Mouse (Mus musculus): Measurements from ENCODE around the gene Commd6. TPM values are rescaled to one million over a fixed set of nuclear protein-coding genes. Genes with fewer than 3 reads are reported as not detected.

The Commd6 gene
- polyA plus RNA-seq, 1 experiment: 38.7 TPM

DNA sequence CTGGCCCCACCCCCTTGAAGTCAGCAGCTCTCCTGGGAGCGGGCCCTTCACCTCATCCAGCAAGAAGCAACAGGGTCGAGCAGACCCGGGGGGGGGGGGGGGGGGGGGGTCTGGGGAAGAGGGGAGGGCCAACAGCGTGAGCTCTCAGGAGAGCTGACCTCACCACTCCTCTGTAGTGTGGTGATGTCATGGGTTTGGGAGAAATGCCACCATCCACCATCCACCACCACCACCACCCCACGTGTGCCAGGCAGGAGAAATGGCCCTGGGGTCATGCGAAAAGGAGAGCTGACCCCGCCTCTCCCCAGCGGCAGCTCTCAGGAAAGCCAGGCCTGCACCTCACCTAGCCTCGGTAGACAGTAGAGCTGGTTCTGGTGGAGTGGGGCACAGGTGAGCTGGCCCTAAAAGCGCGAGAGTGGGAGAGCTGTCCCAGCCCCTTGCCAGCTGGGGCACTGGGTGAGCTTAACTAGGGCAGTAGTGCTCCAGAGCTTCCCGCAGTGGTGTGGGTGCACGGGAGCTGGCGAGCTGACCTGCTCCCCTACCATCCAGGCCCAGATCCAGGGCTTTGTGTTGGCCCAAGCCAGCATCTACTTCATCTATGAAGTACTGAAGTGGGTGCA, 43.3 kb downstream of the Commd6 start:
- Histone ChIP-seq H3K27me3 (ENCODE audit: control insufficient read depth, insufficient read depth, insufficient read length) (no peaks in the 10 kb centered on the region), H3K4me3 (ENCODE audit: insufficient read depth, poor library complexity, severe bottlenecking) (no peak overlapping the region), H3K79me2 (ENCODE audit: control insufficient read depth, insufficient read depth) (no peaks in the 10 kb centered on the region), H3K36me3 (ENCODE audit: control insufficient read depth, insufficient read depth) (no peaks in the 10 kb centered on the region), H3K79me3 (ENCODE audit: low read depth) (no peaks in the 10 kb centered on the region), H3ac (ENCODE audit: control insufficient read depth, insufficient read length, low read depth) (no peak overlapping the region)
- TF ChIP-seq MAX (IDR thresholded peaks at IDR 0.05): no peak
- no peak for TF ChIP-seq CEBPB (IDR thresholded peaks at IDR 0.05; ENCODE audit: low read depth)
- no peak for TF ChIP-seq USF1 (IDR thresholded peaks at IDR 0.05; ENCODE audit: low read depth)
- no peak for TF ChIP-seq MYOD1 (IDR thresholded peaks at IDR 0.05; ENCODE audit: control insufficient read depth, insufficient read length, low read depth)
- TF ChIP-seq FOSL1 (IDR thresholded peaks at IDR 0.05; ENCODE audit: insufficient read depth, low read length, poor library complexity, severe bottlenecking): no peak
- TF ChIP-seq MYOG (IDR thresholded peaks at IDR 0.05; ENCODE audit: control insufficient read depth, extremely low read depth, insufficient read length): no peak
- no peak for TF ChIP-seq CTCF (IDR thresholded peaks at IDR 0.05; ENCODE audit: control insufficient read depth, insufficient read depth, insufficient read length)

DNA sequence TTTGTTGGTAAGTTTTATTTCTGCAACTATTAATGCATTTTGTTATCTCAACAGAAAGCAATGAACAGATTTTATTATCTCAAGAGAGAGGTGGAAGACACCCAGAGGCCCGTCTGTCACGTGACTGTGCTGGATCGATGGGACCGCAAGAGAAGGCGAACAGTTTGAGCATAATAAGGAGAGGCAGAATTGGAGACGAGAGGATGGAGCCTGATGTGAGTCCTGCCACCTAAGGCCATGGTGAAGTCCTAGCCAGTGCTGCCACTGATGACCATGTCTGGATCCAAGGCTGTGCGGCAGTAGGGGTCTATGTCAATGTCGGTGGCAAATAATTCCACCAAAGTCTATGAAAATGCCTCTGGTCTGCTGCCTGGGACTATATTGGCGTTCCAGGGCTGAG, 43.8 kb downstream of the Commd6 start:
- Histone ChIP-seq H3K79me3 (ENCODE audit: low read depth) (no peaks in the 10 kb centered on the region), H3ac (ENCODE audit: control insufficient read depth, insufficient read length, low read depth) (no peak overlapping the region), H3K27me3 (ENCODE audit: control insufficient read depth, insufficient read depth, insufficient read length) (no peaks in the 10 kb centered on the region), H3K36me3 (ENCODE audit: control insufficient read depth, insufficient read depth) (no peaks in the 10 kb centered on the region), H3K79me2 (ENCODE audit: control insufficient read depth, insufficient read depth) (no peaks in the 10 kb centered on the region), H3K4me3 (ENCODE audit: insufficient read depth, poor library complexity, severe bottlenecking) (no peak overlapping the region)
- no peak for TF ChIP-seq CTCF (IDR thresholded peaks at IDR 0.05; ENCODE audit: control insufficient read depth, insufficient read depth, insufficient read length)
- no peak for TF ChIP-seq USF1 (IDR thresholded peaks at IDR 0.05; ENCODE audit: low read depth)
- no peak for TF ChIP-seq FOSL1 (IDR thresholded peaks at IDR 0.05; ENCODE audit: insufficient read depth, low read length, poor library complexity, severe bottlenecking)
- TF ChIP-seq CEBPB (IDR thresholded peaks at IDR 0.05; ENCODE audit: low read depth): no peak
- no peak for TF ChIP-seq MYOG (IDR thresholded peaks at IDR 0.05; ENCODE audit: control insufficient read depth, extremely low read depth, insufficient read length)
- TF ChIP-seq MAX (IDR thresholded peaks at IDR 0.05): no peak

DNA sequence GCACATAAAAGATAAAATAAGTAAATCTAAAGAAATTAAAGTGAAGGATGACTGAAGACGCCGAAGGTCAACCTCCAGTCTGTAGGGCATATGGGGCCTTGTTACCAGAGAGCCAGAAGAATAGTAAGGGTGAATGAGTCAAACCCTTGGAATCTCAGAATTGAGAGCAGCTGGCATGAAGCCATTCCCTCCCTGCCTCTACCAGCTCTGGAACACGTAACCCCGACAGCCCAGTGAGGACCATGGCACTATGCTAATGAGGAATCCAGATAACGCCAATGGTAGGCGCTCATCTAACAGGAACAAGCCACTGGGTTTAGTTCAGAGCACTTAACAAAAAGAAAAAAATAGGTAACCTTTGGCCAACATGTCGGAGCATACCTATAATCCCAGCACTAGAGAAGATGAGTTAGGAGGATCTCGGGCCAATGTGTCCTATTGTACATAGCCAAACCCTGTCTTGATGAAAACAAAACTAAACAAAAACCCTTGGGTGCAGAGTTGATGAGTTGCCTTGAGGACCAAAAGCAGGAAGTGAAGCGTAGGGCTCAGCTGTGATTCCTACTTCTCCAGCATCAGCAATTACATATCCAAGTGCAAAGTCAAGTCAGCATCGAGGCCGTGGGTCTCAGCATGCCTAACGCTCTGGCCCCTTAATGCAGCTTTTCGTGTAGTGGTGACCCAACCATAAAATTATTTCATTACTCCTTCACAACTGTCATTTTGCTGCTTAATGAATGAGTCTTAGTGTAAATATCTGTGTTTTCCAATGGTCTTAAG, 45.0 kb downstream of the Commd6 start:
- TF ChIP-seq MYOG (IDR thresholded peaks at IDR 0.05; ENCODE audit: control insufficient read depth, extremely low read depth, insufficient read length) (no peak), FOSL1 (IDR thresholded peaks at IDR 0.05; ENCODE audit: insufficient read depth, low read length, poor library complexity, severe bottlenecking) (no peak), MAX (IDR thresholded peaks at IDR 0.05) (no peak), CTCF (IDR thresholded peaks at IDR 0.05; ENCODE audit: control insufficient read depth, insufficient read depth, insufficient read length) (no peak), MYOD1 (IDR thresholded peaks at IDR 0.05; ENCODE audit: control insufficient read depth, insufficient read length, low read depth) (no peak), CEBPB (IDR thresholded peaks at IDR 0.05; ENCODE audit: low read depth) (no peak)
- no peaks in the 10 kb centered on the region for H3K27me3 ChIP-seq (ENCODE audit: control insufficient read depth, insufficient read depth, insufficient read length)
- no peaks in the 10 kb centered on the region for H3K36me3 ChIP-seq (ENCODE audit: control insufficient read depth, insufficient read depth)
- no peak overlapping the region for H3ac ChIP-seq (ENCODE audit: control insufficient read depth, insufficient read length, low read depth)
- no peaks in the 10 kb centered on the region for H3K79me2 ChIP-seq (ENCODE audit: control insufficient read depth, insufficient read depth)
- H3K4me3 ChIP-seq (ENCODE audit: insufficient read depth, poor library complexity, severe bottlenecking): no peak overlapping the region
- H3K79me3 ChIP-seq (ENCODE audit: low read depth): no peaks in the 10 kb centered on the region

DNA sequence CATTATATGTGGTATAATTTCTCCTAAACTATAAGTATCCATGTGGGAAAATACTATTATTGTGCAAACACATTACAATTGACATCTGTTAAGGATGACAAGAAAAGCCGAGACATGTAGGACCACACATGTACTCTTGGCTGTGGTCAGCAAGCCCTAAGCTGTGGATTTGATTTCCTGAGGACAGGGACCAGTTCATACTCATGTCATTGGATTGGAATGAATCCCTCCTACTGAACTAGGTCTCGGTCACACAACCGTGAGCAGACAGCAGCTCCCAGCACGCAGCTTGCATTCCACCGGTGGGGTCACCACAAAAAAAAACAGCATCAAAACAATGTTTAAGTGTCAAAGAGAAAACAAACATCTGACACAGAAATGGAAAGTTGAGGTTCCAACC, 46.5 kb downstream of the Commd6 start:
- Histone ChIP-seq H3K79me2 (ENCODE audit: control insufficient read depth, insufficient read depth) (no peaks in the 10 kb centered on the region), H3K36me3 (ENCODE audit: control insufficient read depth, insufficient read depth) (no peaks in the 10 kb centered on the region), H3K79me3 (ENCODE audit: low read depth) (no peaks in the 10 kb centered on the region), H3K4me3 (ENCODE audit: insufficient read depth, poor library complexity, severe bottlenecking) (no peak overlapping the region), H3K27me3 (ENCODE audit: control insufficient read depth, insufficient read depth, insufficient read length) (no peaks in the 10 kb centered on the region), H3ac (ENCODE audit: control insufficient read depth, insufficient read length, low read depth) (no peak overlapping the region)
- TF ChIP-seq CTCF (IDR thresholded peaks at IDR 0.05; ENCODE audit: control insufficient read depth, insufficient read depth, insufficient read length) (no peak), USF1 (IDR thresholded peaks at IDR 0.05; ENCODE audit: low read depth) (no peak), FOSL1 (IDR thresholded peaks at IDR 0.05; ENCODE audit: insufficient read depth, low read length, poor library complexity, severe bottlenecking) (no peak), MYOG (IDR thresholded peaks at IDR 0.05; ENCODE audit: control insufficient read depth, extremely low read depth, insufficient read length) (no peak), MYOD1 (IDR thresholded peaks at IDR 0.05; ENCODE audit: control insufficient read depth, insufficient read length, low read depth) (no peak), MAX (IDR thresholded peaks at IDR 0.05) (no peak), CEBPB (IDR thresholded peaks at IDR 0.05; ENCODE audit: low read depth) (no peak)

DNA sequence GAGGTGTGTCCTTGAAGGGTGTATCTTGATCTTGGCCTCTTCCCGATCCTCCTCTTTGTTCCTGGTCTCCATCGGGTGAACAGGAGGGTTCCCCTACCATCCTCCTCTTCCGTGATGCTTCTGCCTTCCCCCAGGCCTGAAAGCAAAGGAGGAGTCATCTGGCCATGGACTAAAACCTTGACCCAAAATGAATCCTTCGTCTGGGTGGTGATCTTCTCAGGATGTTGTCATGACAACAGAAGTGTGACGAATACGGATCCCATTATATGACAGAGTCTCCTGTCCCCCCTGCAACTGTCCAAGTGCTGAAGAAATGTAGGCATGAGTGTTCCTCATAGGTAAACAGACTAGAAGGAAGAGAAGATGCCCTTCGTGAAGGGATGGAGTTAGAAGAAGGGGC, 47.1 kb downstream of the Commd6 start:
- H3K4me3 ChIP-seq (ENCODE audit: insufficient read depth, poor library complexity, severe bottlenecking): no peak overlapping the region
- no peaks in the 10 kb centered on the region for H3K27me3 ChIP-seq (ENCODE audit: control insufficient read depth, insufficient read depth, insufficient read length)
- no peak overlapping the region for H3ac ChIP-seq (ENCODE audit: control insufficient read depth, insufficient read length, low read depth)
- H3K36me3 ChIP-seq (ENCODE audit: control insufficient read depth, insufficient read depth): no peaks in the 10 kb centered on the region
- H3K79me2 ChIP-seq (ENCODE audit: control insufficient read depth, insufficient read depth): no peaks in the 10 kb centered on the region
- TF ChIP-seq CEBPB (IDR thresholded peaks at IDR 0.05; ENCODE audit: low read depth) (no peak), MYOD1 (IDR thresholded peaks at IDR 0.05; ENCODE audit: control insufficient read depth, insufficient read length, low read depth) (no peak)
- no peaks in the 10 kb centered on the region for H3K79me3 ChIP-seq (ENCODE audit: low read depth)

Measured in C2C12 (cell line).